Mouse (Mus musculus): ENCODE results near the gene Fuca1. TPM values are rescaled to one million over a fixed set of nuclear protein-coding genes. Genes with fewer than 3 reads are reported as not detected.

Gene Fuca1
- polyA plus RNA-seq, 1 experiment from 2014 or later, result 69.0 TPM

DNA sequence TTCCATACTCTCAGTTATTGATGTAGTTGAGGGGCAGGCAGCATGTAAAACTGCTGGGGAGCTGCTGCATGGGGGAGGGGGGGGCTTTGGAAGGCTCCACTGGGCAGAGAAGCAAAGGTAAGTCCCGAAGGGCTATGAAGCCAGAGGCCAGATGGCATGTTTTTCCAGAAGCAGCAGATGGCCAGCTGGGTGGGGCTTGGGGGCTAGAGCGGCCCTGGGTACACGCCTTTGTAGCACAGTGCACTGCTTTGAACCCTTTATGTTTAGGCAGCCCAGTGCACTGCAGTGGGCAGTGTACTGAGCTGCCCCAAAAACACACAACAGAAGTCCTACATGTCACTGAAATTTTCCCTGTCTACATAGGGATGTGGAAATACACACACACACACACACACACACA is 7.7 kb upstream of the Fuca1 start:
- Histone ChIP-seq H3K27ac (peak overlapping the region; percentile 55; the same call in 1 of the 2 replicates), H3K36me3 (no peaks in the 10 kb centered on the region), H3K4me1 (peaks cover 10% of the 10 kb centered on the region), H3K4me2 (replicated peaks) (no peak overlapping the region), H3K4me3 (no peak overlapping the region), H3K9ac (peak overlapping the region; percentile 35; the same call in 1 of the 2 replicates), H3K9me3 (no peaks in the 10 kb centered on the region), H3K27me3 (no peaks in the 10 kb centered on the region)
- 17% methylated on average over 3 of the region's 3 CpGs for WGBS
- ATAC-seq (ENCODE audit: low FRiP score, low read depth), result no peak

DNA sequence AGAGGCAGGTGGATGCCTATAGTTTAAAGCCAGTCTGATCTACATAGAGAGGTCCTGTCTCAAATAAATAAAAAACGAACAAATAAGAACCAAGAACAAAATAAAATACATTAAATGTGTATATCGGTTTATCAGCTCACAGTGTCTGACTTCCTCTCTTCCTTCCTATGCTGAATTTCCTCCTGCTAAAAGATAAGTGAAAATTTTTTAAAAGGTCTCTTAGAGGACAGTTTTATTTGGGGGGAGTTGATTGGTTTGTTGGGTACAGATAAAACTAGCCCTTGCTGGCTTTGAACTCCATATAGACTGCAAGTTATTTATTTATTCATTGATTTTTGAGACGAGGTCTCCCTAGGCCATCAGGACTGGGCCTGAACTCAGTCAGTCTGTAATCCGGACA is 7.1 kb upstream of the Fuca1 start:
- no peak overlapping the region for H3K4me2 ChIP-seq (replicated peaks)
- no peaks in the 10 kb centered on the region for H3K36me3 ChIP-seq
- peaks cover 10% of the 10 kb centered on the region for H3K4me1 ChIP-seq
- no peak overlapping the region for H3K27ac ChIP-seq
- 82% methylated on average over 4 of the region's 4 CpGs for WGBS
- H3K27me3 ChIP-seq, result no peaks in the 10 kb centered on the region
- ATAC-seq (ENCODE audit: low FRiP score, low read depth), result no peak
- H3K9ac ChIP-seq, result no peak overlapping the region
- no peak overlapping the region for H3K4me3 ChIP-seq
- H3K9me3 ChIP-seq, result no peaks in the 10 kb centered on the region

- H3K9me3 ChIP-seq, result no peaks in the 10 kb centered on the region
Measured at GRCm38 (mm10) chr4:135918635-135919279, 1.8 kb upstream of the Fuca1 start.

DNA sequence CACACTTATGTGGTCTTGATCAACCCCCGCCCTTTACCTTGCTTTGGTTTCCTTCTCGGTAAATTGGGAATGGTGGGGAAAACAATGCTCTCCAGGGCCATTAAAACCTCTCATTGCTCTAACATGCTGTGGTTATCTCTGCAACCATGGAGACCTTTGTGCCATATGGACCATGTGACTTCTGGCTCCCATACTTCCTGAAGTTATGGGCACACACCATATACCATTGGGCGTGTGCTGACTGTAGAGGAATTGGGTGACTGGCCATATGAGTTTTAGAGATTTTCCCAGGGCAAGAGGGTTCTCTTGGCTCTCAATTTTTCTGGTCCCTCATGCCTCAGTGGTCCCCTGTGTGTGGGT is 1.3 kb upstream of the Fuca1 start:
- Histone ChIP-seq H3K4me3 (no peak overlapping the region), H3K36me3 (peaks cover 12% of the 10 kb centered on the region), H3K4me1 (peaks cover 10% of the 10 kb centered on the region), H3K4me2 (replicated peaks) (no peak overlapping the region), H3K27me3 (no peaks in the 10 kb centered on the region), H3K9me3 (no peaks in the 10 kb centered on the region), H3K9ac (no peak overlapping the region), H3K27ac (no peak overlapping the region)
- ATAC-seq (ENCODE audit: low FRiP score, low read depth), result no peak
- WGBS, result 94% methylated on average over 3 of the region's 3 CpGs

More at GRCm38 (mm10) chr4:135918635-135919279, 1.8 kb upstream of the Fuca1 start:
- Histone ChIP-seq H3K4me1 (peaks cover 10% of the 10 kb centered on the region), H3K4me2 (replicated peaks) (no peak overlapping the region), H3K9ac (no peak overlapping the region), H3K27ac (no peak overlapping the region), H3K4me3 (no peak overlapping the region), H3K36me3 (peaks cover 9% of the 10 kb centered on the region), H3K27me3 (no peaks in the 10 kb centered on the region)
- WGBS, result 87% methylated on average over 13 of the region's 13 CpGs
- no peak for ATAC-seq (ENCODE audit: low FRiP score, low read depth)

DNA sequence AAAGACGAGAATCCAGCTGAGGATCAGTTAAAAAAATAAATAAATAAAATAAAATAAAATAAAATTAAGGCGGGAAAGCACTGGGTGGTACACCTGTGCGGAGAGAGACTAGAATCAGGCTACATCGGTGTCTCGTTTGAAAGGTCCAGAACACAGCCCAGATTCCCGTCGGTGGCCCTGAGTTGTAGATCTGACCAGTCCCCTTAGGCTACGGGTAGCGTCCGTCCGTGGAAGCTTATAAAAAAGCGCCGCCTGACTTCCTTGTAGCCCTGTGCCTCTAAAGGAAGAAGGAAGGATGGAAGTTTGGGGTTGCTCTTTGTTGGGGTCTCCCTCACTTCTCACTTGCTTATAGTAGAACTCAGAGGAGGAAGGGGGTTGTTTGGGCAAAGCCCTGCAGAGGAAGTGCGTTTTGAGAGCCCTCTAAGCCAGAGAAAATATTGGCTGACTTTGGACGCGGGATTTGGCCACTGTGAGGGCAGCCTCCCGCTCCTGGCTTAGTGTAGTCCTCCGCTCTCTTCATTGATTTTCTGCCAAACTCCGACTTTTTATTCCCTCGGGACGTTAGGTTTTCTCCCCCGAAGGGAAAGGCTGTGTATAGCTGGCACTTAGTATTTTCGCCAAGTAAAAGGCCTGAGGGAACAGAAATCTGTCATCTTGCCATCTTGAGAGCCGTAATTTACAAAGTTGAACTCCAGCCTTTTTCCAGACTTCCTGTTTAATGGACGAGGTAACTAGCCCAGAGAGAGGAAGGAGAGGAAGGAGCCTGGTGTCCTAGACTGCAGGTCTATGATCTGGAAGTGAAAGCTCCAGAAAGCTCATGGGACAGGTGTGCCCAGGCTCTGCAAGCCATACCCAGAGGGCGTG is 954 bp downstream of the Fuca1 start:
- Histone ChIP-seq H3K36me3 (peaks cover 29% of the 10 kb centered on the region), H3K27me3 (no peaks in the 10 kb centered on the region), H3K9ac (peak overlapping the region; percentile 84), H3K4me2 (replicated peaks) (peak overlapping the region; percentile 91), H3K27ac (peak overlapping the region; percentile 77), H3K4me1 (peaks cover 10% of the 10 kb centered on the region), H3K4me3 (peak overlapping the region; percentile 80), H3K9me3 (no peaks in the 10 kb centered on the region)
- WGBS, result 4% methylated on average over 26 of the region's 26 CpGs
- ATAC-seq (ENCODE audit: low FRiP score, low read depth), result no peak

GRCm38 (mm10) chr4:135922190-135922589 is 1.7 kb downstream of the Fuca1 start:
- Histone ChIP-seq H3K27ac (0 out of 2 replicates have a peak overlapping the region, but pooled peaks have one; percentile 77), H3K4me2 (replicated peaks) (peak overlapping the region; percentile 91), H3K9me3 (no peaks in the 10 kb centered on the region), H3K4me1 (peaks cover 10% of the 10 kb centered on the region), H3K9ac (peak overlapping the region; percentile 84; the same call in 1 of the 2 replicates), H3K27me3 (no peaks in the 10 kb centered on the region), H3K36me3 (peaks cover 35% of the 10 kb centered on the region), H3K4me3 (peak overlapping the region; percentile 80)
- no peak for ATAC-seq (ENCODE audit: low FRiP score, low read depth)
- 88% methylated on average over 1 of the region's 1 CpGs for WGBS

DNA sequence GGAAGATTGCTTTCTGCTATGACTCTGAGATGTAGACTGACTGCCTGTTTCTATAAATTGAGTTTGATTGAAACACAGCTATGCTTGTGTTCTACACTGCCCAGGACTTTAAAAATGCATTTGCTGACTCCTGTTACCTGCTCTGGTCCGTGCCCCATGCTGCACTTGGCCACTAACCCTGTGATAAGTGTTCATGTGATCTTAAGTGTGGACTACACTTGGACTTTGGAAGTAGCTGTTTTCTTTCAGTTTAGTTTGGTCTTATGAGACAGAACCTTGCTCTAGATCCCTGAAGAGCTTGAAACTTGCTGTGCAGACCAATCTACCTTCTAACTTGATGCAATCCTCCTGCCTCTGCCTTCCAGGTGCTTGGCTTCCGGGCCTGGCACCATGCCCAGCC is 3.9 kb downstream of the Fuca1 start:
- H3K4me3 ChIP-seq, result no peak overlapping the region
- H3K27me3 ChIP-seq, result no peaks in the 10 kb centered on the region
- H3K27ac ChIP-seq, result no peak overlapping the region
- ATAC-seq (ENCODE audit: low FRiP score, low read depth), result no peak
- peaks cover 10% of the 10 kb centered on the region for H3K4me1 ChIP-seq
- H3K9ac ChIP-seq, result no peak overlapping the region
- WGBS, result 88% methylated on average over 2 of the region's 2 CpGs
- peaks cover 41% of the 10 kb centered on the region for H3K36me3 ChIP-seq
- H3K9me3 ChIP-seq, result no peaks in the 10 kb centered on the region
- no peak overlapping the region for H3K4me2 ChIP-seq (replicated peaks)

GRCm38 (mm10) chr4:135925341-135925740 is 4.8 kb downstream of the Fuca1 start:
- H3K27me3 ChIP-seq, result no peaks in the 10 kb centered on the region
- H3K4me3 ChIP-seq, result no peak overlapping the region
- H3K4me2 ChIP-seq (replicated peaks), result no peak overlapping the region
- 90% methylated on average over 5 of the region's 5 CpGs for WGBS
- peaks cover 41% of the 10 kb centered on the region for H3K36me3 ChIP-seq
- H3K27ac ChIP-seq, result no peak overlapping the region
- no peak for ATAC-seq (ENCODE audit: low FRiP score, low read depth)
- H3K9ac ChIP-seq, result no peak overlapping the region
- peaks cover 10% of the 10 kb centered on the region for H3K4me1 ChIP-seq
- H3K9me3 ChIP-seq, result no peaks in the 10 kb centered on the region

DNA sequence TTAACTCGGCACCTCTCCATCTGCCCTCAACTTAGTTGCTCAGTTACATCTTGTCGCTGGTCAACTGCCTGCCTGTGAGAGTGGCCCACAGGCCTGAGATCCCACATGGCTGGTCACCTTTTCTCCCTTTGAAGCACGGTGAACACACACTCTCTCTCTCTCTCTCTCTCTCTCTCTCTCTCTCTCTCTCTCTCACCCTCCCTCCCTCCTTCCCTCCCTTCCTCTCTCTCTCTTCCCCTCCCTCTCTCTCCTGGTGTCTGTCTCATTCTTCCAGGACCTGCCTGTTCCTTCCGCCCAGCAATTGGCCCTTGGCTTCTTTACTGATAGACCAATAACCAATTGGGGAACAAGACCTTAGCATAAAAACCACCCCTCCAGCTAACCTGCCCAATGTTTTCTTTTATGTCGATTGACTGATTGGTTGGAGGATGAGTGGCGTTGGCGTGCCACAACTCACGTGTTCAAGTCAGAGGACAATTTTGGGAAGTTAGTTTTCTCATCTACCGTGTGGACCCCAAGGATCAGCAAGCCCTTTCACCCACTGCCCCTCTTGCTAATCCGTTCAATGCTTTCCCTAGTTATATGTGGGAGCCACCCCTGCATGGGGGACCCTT is 5.8 kb downstream of the Fuca1 start:
- no peak overlapping the region for H3K4me3 ChIP-seq
- H3K9ac ChIP-seq, result no peak overlapping the region
- peaks cover 46% of the 10 kb centered on the region for H3K36me3 ChIP-seq
- 88% methylated on average over 10 of the region's 10 CpGs for WGBS
- H3K27ac ChIP-seq, result no peak overlapping the region
- ATAC-seq (ENCODE audit: low FRiP score, low read depth), result no peak
- H3K4me2 ChIP-seq (replicated peaks), result no peak overlapping the region
- H3K9me3 ChIP-seq, result no peaks in the 10 kb centered on the region
- H3K4me1 ChIP-seq, result peaks cover 9% of the 10 kb centered on the region
- no peaks in the 10 kb centered on the region for H3K27me3 ChIP-seq

- WGBS, result 91% methylated on average over 3 of the region's 3 CpGs
- Histone ChIP-seq H3K36me3 (peaks cover 48% of the 10 kb centered on the region), H3K4me1 (peaks cover 3% of the 10 kb centered on the region), H3K9ac (no peak overlapping the region), H3K4me2 (replicated peaks) (no peak overlapping the region), H3K27ac (no peak overlapping the region), H3K9me3 (no peaks in the 10 kb centered on the region), H3K27me3 (no peaks in the 10 kb centered on the region), H3K4me3 (no peak overlapping the region)
- ATAC-seq (ENCODE audit: low FRiP score, low read depth), result no peak
Measured at GRCm38 (mm10) chr4:135926861-135927260, 6.3 kb downstream of the Fuca1 start.

- WGBS, result 78% methylated on average over 9 of the region's 9 CpGs
- H3K4me3 ChIP-seq, result no peak overlapping the region
- H3K27ac ChIP-seq, result no peak overlapping the region
- peaks cover 53% of the 10 kb centered on the region for H3K36me3 ChIP-seq
- no peak for ATAC-seq (ENCODE audit: low FRiP score, low read depth)
- no peak overlapping the region for H3K9ac ChIP-seq
- H3K9me3 ChIP-seq, result no peaks in the 10 kb centered on the region
- no peaks in the 10 kb centered on the region for H3K27me3 ChIP-seq
- no peak overlapping the region for H3K4me2 ChIP-seq (replicated peaks)
- H3K4me1 ChIP-seq, result no peaks in the 10 kb centered on the region
Measured at GRCm38 (mm10) chr4:135928376-135928775, 7.8 kb downstream of the Fuca1 start.

GRCm38 (mm10) chr4:135929405-135929804 is 8.9 kb downstream of the Fuca1 start:
- H3K36me3 ChIP-seq, result peaks cover 55% of the 10 kb centered on the region
- ATAC-seq (ENCODE audit: low FRiP score, low read depth), result no peak
- H3K4me2 ChIP-seq (replicated peaks), result no peak overlapping the region
- H3K27me3 ChIP-seq, result no peaks in the 10 kb centered on the region
- no peak overlapping the region for H3K4me3 ChIP-seq
- WGBS, result 93% methylated on average over 5 of the region's 5 CpGs
- no peak overlapping the region for H3K27ac ChIP-seq
- H3K9me3 ChIP-seq, result no peaks in the 10 kb centered on the region
- no peaks in the 10 kb centered on the region for H3K4me1 ChIP-seq
- no peak overlapping the region for H3K9ac ChIP-seq
